Mouse (Mus musculus): ENCODE results near the gene Armc12.

- TF ChIP-seq CTCF (IDR thresholded peaks at IDR 0.05; ENCODE audit: low read depth, low read length) (no peak), GATA1 (IDR thresholded peaks at IDR 0.05; ENCODE audit: borderline replicate concordance, low read length) (no peak), TAL1 (conservative IDR thresholded peaks at IDR 0.05; ENCODE audit: low read depth, low read length) (no peak), POLR2AphosphoS5 (IDR thresholded peaks at IDR 0.05; ENCODE audit: insufficient replicate concordance, low read depth, low read length) (no peak), GATA2 (IDR thresholded peaks at IDR 0.05; ENCODE audit: borderline replicate concordance, low read depth, low read length) (no peak)
Observed at GRCm38 (mm10) chr17:28519827-28520226, 10.8 kb upstream of the Armc12 start.
